Mouse (Mus musculus) forebrain, embryonic 11.5 days (tissue): ENCODE results near the gene Mgme1. TPM values are rescaled to one million over a fixed set of nuclear protein-coding genes. Genes with fewer than 3 reads are reported as not detected.

Experiments
- ATAC-seq: fragments of 200-750 bp; cut with Nextera tagmentation; replicated peaks from 2 replicates; pipeline ENCODE4 v1.8.0; 2017; ENCODE audit warnings: moderate TSS enrichment; ENCODE audit not compliant: low FRiP score
- DNase-seq: peaks from one replicate; pipeline ENCODE4 v3.0.0-alpha.2; 2017; ENCODE audit warnings: low spot score
- H3K27ac ChIP-seq: fragments of 300-500 bp; sonication (generic); 2 replicates; pipeline ENCODE4 v1.5.1; 2014; ENCODE audit warnings: low read depth, low read length
- H3K27me3 ChIP-seq: fragments of 300-500 bp; sonication (generic); 2 replicates; pipeline ENCODE4 v1.6.1; 2014; ENCODE audit warnings: mild to moderate bottlenecking, low read length, mixed read lengths; ENCODE audit not compliant: control insufficient read depth, insufficient read depth
- H3K36me3 ChIP-seq: fragments of 300-500 bp; sonication (generic); 2 replicates; pipeline ENCODE4 v1.6.1; 2014; ENCODE audit warnings: mild to moderate bottlenecking, low read length, moderate library complexity, mixed read lengths; ENCODE audit not compliant: control insufficient read depth, insufficient read depth
- H3K4me1 ChIP-seq: fragments of 300-500 bp; sonication (generic); replicated peaks from 2 replicates; pipeline ENCODE4 v1.6.1; 2014; ENCODE audit warnings: low read length, mixed read lengths; ENCODE audit not compliant: control insufficient read depth, insufficient read depth
- H3K4me2 ChIP-seq: fragments of 300-500 bp; sonication (generic); 2 replicates; pipeline ENCODE4 v1.6.1; 2014; ENCODE audit warnings: low read depth, mild to moderate bottlenecking, low read length, moderate library complexity, mixed read lengths; ENCODE audit not compliant: severe bottlenecking
- H3K4me3 ChIP-seq: fragments of 300-500 bp; sonication (generic); 2 replicates; pipeline ENCODE4 v1.5.1; 2014; ENCODE audit warnings: low read depth, low read length
- H3K9ac ChIP-seq: fragments of 300-500 bp; sonication (generic); 2 replicates; pipeline ENCODE4 v1.6.1; 2014; ENCODE audit warnings: low read length
- H3K9me3 ChIP-seq: fragments of 300-500 bp; sonication (generic); 2 replicates; pipeline ENCODE4 v1.6.1; 2016; ENCODE audit warnings: low read length, mixed read lengths; ENCODE audit not compliant: control insufficient read depth
- WGBS: fragments of 180-500 bp; shearing (Covaris S2); extraction: QIAGEN DNeasy Blood & Tissue Kit; methylation state at CpG from one replicate; pipeline ENCODE4 v1.1.7; 2014; 5-methylcytosine and 5-hydroxymethylcytosine counted together
- polyA plus RNA-seq: library from polyadenylated mRNA; unstranded; fragments of >200 nt; fragmentation: Nextera tagmentation; extraction: Ambion mirVana; gene quantifications from 2 replicates; pipeline ENCODE4 v1.2.1, GENCODE M21; 2014

The Mgme1 gene
- polyA plus RNA-seq, 1 experiment from 2014 or later = 19.9 TPM

DNA sequence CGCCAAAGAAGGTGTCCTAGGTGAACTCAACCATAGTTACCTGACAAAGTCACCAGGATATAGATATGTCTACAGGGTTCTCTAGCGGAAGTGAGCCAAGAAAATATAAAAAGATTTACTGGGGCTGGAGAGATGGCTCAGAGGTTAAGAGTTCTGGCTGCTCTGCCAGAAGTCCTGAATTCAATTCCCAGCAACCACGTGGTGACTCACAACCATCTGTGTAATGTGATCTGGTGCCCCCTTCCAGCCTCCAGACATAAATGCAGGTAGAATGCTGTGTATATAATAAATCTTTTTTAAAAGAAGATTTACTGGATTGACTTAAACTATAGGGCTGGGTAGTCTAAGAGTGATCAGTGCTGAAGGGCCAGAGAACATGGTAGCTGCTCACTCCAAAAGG lies 11.0 kb downstream of the Mgme1 start:
- ATAC-seq (no peak), DNase-seq (no peak)
- Histone ChIP-seq H3K4me1 (no peaks in the 10 kb centered on the region), H3K27me3 (no peaks in the 10 kb centered on the region), H3K4me3 (no peak overlapping the region), H3K4me2 (no peak overlapping the region), H3K27ac (no peak overlapping the region), H3K9me3 (no peaks in the 10 kb centered on the region), H3K9ac (no peak overlapping the region), H3K36me3 (no peaks in the 10 kb centered on the region)
- 74% methylated on average over 3 of the region's 3 CpGs for WGBS

DNA sequence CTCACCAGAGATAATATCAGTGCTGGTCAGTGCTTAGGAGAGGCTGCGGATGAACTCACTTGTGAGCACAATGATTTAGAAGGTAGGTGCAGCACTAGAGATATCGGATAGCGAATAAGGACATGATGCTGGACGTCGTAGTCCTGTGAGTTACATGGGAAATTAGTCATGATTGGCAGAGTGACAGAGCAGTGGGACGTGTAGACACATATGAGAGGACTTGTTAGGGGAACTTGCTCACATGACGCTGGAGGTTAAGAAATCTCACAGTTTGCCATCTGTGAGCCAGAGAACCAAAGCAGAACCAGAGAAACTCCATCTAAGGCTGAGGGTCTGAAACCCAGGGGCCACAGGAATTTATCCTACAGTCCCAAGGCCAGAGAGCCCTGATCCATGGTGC lies 19.9 kb downstream of the Mgme1 start:
- Histone ChIP-seq H3K9ac (no peak overlapping the region), H3K27ac (no peak overlapping the region), H3K4me2 (no peak overlapping the region), H3K4me3 (no peak overlapping the region), H3K9me3 (no peaks in the 10 kb centered on the region), H3K27me3 (no peaks in the 10 kb centered on the region), H3K4me1 (no peaks in the 10 kb centered on the region), H3K36me3 (no peaks in the 10 kb centered on the region)
- 83% methylated on average over 7 of the region's 7 CpGs for WGBS
- no peak for DNase-seq
- ATAC-seq = no peak

DNA sequence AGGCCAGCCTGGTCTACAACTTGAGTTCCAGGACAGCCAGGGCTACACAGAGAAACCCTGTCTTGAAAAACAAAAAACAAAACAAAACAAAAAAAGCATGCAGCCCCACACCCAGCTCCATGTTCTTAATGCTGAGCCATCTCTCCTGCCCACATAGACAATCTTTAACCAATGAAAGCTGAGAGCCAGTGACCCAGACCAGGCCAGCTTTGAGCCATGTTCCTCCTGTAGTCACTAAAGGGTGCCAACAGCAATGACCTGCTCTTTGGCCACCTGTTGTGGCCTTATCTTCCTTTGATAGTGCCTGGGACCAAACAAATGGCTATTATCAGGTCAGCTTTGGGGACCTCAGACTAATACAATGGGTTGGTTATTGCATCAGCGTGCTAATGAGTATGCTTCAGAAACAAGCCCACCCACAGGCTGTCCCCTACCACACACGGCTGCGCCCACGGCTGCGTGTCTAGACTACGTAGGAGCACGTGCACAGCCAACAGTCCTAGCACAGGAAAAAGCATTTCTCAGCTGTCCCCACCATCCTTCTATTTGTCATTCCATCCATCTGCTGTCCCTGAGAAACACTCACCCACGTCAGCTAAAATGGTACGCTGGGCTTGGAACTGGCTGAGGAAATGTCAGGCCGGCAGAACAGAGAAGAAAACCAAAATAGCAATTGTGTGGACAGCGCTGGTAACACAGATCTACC lies 21.3 kb downstream of the Mgme1 start:
- DNase-seq = no peak
- WGBS = 86% methylated on average over 11 of the region's 11 CpGs
- no peak overlapping the region for H3K4me2 ChIP-seq
- H3K36me3 ChIP-seq = no peaks in the 10 kb centered on the region
- no peaks in the 10 kb centered on the region for H3K9me3 ChIP-seq
- H3K9ac ChIP-seq = no peak overlapping the region
- no peaks in the 10 kb centered on the region for H3K4me1 ChIP-seq
- H3K4me3 ChIP-seq = no peak overlapping the region
- ATAC-seq = no peak
- H3K27ac ChIP-seq = no peak overlapping the region
- no peaks in the 10 kb centered on the region for H3K27me3 ChIP-seq

DNA sequence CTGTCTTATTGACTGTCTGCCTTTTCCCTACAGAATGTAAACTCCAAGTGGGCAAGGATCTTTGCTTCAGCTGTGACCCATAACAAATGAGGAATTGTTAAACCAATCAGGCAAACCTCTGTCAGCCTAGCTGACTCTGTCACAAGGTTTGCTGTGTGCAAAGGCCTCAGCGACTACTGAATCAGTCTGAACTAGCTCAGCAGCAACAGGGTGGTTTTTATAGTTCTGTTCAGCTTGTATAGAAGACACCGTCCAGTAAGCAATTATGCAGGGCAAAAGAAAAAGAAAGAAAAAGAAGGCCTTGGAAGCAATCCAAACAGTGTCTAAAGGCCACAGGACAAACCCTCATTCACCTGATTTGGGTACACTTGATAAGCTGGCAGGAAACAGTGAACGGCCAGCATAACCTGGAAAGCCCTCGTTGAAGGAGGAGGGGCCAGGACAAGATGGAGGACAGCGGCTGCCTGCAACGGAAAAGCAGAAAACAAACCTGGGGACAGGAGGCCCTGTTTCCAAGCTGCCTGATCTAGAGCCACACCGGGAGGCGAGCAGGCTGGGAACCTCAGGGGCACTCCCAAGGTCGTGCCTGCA lies 24.8 kb downstream of the Mgme1 start:
- Histone ChIP-seq H3K4me3 (no peak overlapping the region), H3K27ac (no peak overlapping the region), H3K36me3 (no peaks in the 10 kb centered on the region), H3K9ac (no peak overlapping the region), H3K9me3 (no peaks in the 10 kb centered on the region), H3K27me3 (no peaks in the 10 kb centered on the region), H3K4me2 (no peak overlapping the region), H3K4me1 (no peaks in the 10 kb centered on the region)
- DNase-seq (no peak), ATAC-seq (no peak)
- 70% methylated on average over 9 of the region's 9 CpGs for WGBS

DNA sequence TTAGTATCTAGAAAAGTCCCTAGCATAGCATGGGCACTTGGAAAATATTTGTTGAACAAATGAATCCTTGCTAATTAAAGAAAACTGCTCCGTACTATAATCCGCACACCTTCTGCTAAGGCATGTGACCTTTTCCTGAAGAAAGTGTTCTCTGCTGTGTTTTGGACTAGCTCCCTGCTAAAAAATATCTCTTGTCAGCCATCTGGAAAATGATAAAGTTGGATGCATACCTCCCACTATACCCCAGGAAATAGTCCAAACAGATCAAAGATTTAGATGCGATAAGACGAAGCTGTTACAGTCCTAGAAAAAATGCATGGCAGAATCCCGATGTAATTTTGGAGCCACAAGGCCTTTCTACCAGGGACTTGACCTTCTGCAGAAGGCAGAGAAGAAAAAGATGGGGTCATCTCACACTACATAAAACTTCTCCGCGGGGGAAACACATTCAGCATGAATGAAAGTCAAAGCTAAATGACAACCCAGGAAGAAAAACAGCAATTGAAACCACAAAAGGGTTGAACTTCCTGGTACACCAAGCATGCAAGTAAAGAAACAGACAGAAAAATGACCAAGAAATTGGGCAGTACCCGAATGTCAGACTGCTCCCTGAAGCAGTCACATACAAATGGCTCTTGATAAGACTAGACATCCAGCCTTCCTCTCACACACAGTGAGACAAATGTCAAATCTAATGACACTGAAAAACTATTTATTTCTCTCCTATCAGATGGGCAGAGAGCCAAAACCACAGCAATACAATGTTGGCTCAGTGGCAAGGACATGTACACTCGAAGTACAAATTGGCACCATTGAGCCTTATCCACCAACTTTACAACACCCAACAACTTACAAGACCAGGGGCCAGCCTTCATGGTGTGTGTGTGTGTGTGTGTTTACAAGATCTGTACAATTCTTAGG lies 29.5 kb downstream of the Mgme1 start:
- no peak overlapping the region for H3K27ac ChIP-seq
- no peak for ATAC-seq
- 82% methylated on average over 9 of the region's 9 CpGs for WGBS

DNA sequence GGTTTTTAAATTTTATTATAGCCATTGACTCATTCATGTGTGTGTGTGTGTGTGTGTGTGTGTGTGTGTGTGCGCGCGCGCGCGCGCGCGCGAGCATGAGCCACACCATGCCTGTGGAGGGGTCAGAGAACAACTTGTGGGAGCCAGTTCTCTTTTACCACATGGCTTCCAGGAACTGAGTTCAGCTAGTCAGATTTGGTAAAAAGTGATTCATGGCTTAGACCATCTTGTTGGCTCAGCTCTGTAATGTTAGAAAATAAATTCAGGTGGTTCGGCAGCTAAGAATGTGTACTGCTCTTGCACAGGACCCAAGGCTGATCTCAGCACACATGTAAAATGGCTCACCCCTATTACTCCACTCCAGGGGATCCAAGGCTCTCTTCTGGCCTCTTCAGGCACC lies 30.6 kb downstream of the Mgme1 start:
- Histone ChIP-seq H3K4me3 (no peak overlapping the region), H3K9ac (no peak overlapping the region), H3K27me3 (no peaks in the 10 kb centered on the region), H3K4me1 (no peaks in the 10 kb centered on the region), H3K36me3 (no peaks in the 10 kb centered on the region), H3K4me2 (no peak overlapping the region), H3K27ac (no peak overlapping the region), H3K9me3 (no peaks in the 10 kb centered on the region)
- no peak for DNase-seq
- ATAC-seq = no peak
- WGBS = 97% methylated on average over 11 of the region's 11 CpGs

More for the DNA sequence above, 29.5 kb downstream of the Mgme1 start:
- no peak for DNase-seq
- Histone ChIP-seq H3K4me1 (no peaks in the 10 kb centered on the region), H3K9ac (no peak overlapping the region), H3K4me3 (no peak overlapping the region), H3K9me3 (no peaks in the 10 kb centered on the region), H3K4me2 (no peak overlapping the region), H3K27me3 (no peaks in the 10 kb centered on the region), H3K36me3 (no peaks in the 10 kb centered on the region)

DNA sequence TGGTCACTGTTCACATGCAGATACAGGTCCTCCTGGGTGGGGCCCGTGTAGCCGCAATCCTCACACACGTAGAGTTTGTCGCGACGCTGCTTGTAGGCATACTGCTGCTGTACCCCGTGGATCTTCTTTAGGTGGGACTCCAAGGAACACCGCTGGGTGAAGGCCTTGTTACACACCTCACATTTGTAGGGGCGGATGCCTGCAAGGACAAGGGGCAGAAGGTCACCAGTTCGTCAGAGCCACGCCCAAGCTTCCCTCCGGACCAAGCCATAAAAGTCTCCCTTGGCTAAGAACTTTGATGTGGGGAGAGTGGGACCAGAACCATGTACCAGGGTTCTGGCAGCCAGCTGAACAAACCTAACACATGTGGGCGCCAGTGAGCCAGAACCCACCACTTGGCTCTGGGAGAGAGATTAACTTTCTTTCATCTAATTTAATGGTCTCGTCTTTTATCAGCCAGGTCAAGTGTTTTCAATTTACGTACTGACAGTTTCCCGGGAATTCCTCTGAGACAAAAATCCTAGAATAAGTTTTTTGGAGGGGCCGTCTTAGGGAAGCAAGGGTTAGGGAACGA lies 35.3 kb downstream of the Mgme1 start:
- ATAC-seq (no peak), DNase-seq (no peak)
- no peak overlapping the region for H3K27ac ChIP-seq
- H3K4me1 ChIP-seq = no peaks in the 10 kb centered on the region; the same call in 1 of the 2 replicates
- no peak overlapping the region for H3K9ac ChIP-seq
- H3K4me2 ChIP-seq = no peak overlapping the region
- no peaks in the 10 kb centered on the region for H3K27me3 ChIP-seq
- no peak overlapping the region for H3K4me3 ChIP-seq
- WGBS = 79% methylated on average over 18 of the region's 18 CpGs
- H3K36me3 ChIP-seq = no peaks in the 10 kb centered on the region
- H3K9me3 ChIP-seq = no peaks in the 10 kb centered on the region

DNA sequence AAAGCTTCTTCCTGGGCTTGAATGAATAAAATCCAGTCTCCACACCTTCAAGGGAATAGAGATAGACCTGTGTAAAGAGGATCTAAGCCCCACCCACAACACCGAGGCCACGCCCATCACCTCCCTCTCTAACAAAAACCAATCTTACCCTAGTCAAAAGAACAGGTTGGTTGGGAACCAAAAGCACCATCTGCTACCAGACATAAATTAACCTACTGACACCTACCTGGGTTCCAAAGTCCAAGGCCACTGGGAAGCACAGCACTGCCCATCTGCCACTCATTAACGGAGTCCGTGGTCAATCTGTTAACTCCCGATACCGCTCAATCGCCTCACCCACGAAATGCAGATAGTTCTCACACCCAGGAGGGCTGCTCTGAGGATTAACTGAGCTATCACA lies 38.1 kb downstream of the Mgme1 start:
- no peak for ATAC-seq
- no peak overlapping the region for H3K9ac ChIP-seq
- H3K4me1 ChIP-seq = no peaks in the 10 kb centered on the region; the same call in 1 of the 2 replicates
- DNase-seq = no peak
- H3K27ac ChIP-seq = no peak overlapping the region
- no peak overlapping the region for H3K4me3 ChIP-seq
- WGBS = 57% methylated on average over 8 of the region's 8 CpGs
- no peaks in the 10 kb centered on the region for H3K9me3 ChIP-seq
- no peak overlapping the region for H3K4me2 ChIP-seq
- no peaks in the 10 kb centered on the region for H3K27me3 ChIP-seq
- no peaks in the 10 kb centered on the region for H3K36me3 ChIP-seq
